Mouse (Mus musculus): ENCODE data around the gene Stk32c.

DNA sequence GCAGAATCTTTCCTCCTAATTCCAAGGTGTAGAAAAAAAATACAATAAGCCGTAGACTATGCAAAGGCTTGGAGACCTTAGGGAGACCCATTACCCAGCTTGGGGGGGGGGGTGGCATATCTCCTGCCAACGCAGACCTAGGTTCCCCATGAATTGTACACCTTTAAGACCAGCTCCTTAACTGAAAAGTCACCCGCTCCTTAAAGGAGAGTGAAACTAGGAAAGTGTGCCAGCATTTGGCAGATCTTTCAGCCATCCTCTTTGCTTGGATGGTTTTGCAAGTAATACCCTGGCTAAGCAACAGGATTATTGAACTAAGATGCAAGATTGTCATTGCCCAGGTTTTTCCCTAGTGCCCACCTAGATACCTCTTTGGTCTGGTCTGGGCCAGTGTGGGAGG lies 644 bp upstream of the Stk32c start:
- TF ChIP-seq CTCF (conservative IDR thresholded peaks at IDR 0.05; ENCODE audit: low read length) (no peak), POU5F1 (IDR thresholded peaks at IDR 0.05; ENCODE audit: borderline replicate concordance, low read length) (no peak)
